Mouse (Mus musculus) layer of hippocampus, postnatal 10 days (tissue): ENCODE results near the gene Tmprss15. TPM values are rescaled to one million over a fixed set of nuclear protein-coding genes. Genes with fewer than 3 reads are reported as not detected.

Experiments used
- DNase-seq, 2 experiments: peaks; one replicate each; pipeline ENCODE4 v3.0.0; 2021; ENCODE audit warnings: low spot score in 2 of 2
- total RNA-seq, 2 experiments: library from RNA; stranded (reverse); gene quantifications; 2 replicates each; pipeline ENCODE4 v1.2.3; 2021

Tmprss15 gene
- total RNA-seq, 2 experiments from 2014 or later = not detected

- no peak for DNase-seq
Observed at GRCm38 (mm10) chr16:78922644-78923043, 168.3 kb downstream of the Tmprss15 start.

Other genes with a start within 250 kb of the Tmprss15 start
- gene Chodl, start 160.1 kb downstream of the Tmprss15 start, total RNA-seq = 1 to 10 TPM; 1.3 to 2.3 TPM